Mouse (Mus musculus) erythroblast, embryonic 14.5 days (primary cell): ENCODE results near the gene Stambpl1.

ENCODE experiments used
- GATA1 ChIP-seq: IDR thresholded peaks from 2 replicates; pipeline ENCODE4 v1.6.1; 2012; ENCODE audit warnings: low read length, inconsistent platforms, mixed read lengths
- TAL1 ChIP-seq: IDR thresholded peaks from 3 replicates; pipeline ENCODE4 v1.6.1; 2012; ENCODE audit warnings: low read length, inconsistent platforms, mixed read lengths

DNA sequence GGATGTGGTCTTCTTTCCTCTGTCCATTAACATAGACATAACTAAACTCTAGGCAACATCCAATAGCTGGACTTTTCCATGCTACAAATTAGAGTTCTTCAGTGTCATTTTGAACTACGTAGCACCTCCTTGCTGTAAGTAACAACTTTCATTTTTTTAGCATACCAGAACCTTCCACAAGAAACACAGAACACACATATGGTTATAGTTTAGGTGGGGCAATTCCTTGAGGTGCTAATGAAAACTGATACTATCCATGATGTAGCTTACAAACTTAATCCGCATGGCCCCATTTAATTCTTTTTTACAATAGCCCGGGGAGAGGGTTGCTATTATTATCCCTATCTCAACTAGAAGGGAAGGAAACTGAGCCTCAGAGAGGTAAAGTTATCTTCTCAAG lies 18.0 kb upstream of the Stambpl1 start:
- TF ChIP-seq GATA1 (no peak), TAL1 (no peak)
